Mouse (Mus musculus): ENCODE data around the gene Hoxc9.
A peak's percentile ranks its signal among the peaks of the same experiment; 100 is the strongest.

Gene Hoxc9

GRCm38 (mm10) chr15:102997431-102997830, 21.2 kb downstream of the Hoxc9 start:
- Histone ChIP-seq H3K4me3 (replicated peaks; ENCODE audit: low read length) (no peak overlapping the region), H3K36me3 (ENCODE audit: insufficient read depth, low read length) (no peaks in the 10 kb centered on the region)
- no peak for TF ChIP-seq NANOG (IDR thresholded peaks at IDR 0.05; ENCODE audit: borderline replicate concordance, low read length)
- TF ChIP-seq CTCF (conservative IDR thresholded peaks at IDR 0.05; ENCODE audit: low read length), result no peak
- no peak for TF ChIP-seq POU5F1 (IDR thresholded peaks at IDR 0.05; ENCODE audit: borderline replicate concordance, low read length)

GRCm38 (mm10) chr15:102997939-102998355, 21.7 kb downstream of the Hoxc9 start, which contains the start of gene Hoxc6:
Gene Hoxc6, plus strand, starts transcription at chr15:102998257.
- peaks cover 45% of the 10 kb centered on the region for H3K4me1 ChIP-seq (replicated peaks; ENCODE audit: low read depth, low read length)

More at GRCm38 (mm10) chr15:102997431-102997830, 21.2 kb downstream of the Hoxc9 start:
- Histone ChIP-seq H3K4me1 (replicated peaks; ENCODE audit: low read depth, low read length) (peaks cover 44% of the 10 kb centered on the region), H3K9me3 (ENCODE audit: low read length) (no peaks in the 10 kb centered on the region), H3K27me3 (ENCODE audit: insufficient read depth, low read length) (peaks cover 98% of the 10 kb centered on the region)

GRCm38 (mm10) chr15:102998608-102999182, 22.5 kb downstream of the Hoxc9 start:
- Histone ChIP-seq H3K4me3 (replicated peaks; ENCODE audit: low read length) (peak overlapping the region; percentile 63), H3K4me1 (replicated peaks; ENCODE audit: low read depth, low read length) (peaks cover 47% of the 10 kb centered on the region), H3K36me3 (ENCODE audit: insufficient read depth, low read length) (no peaks in the 10 kb centered on the region), H3K9me3 (ENCODE audit: low read length) (no peaks in the 10 kb centered on the region), H3K27me3 (ENCODE audit: insufficient read depth, low read length) (peaks cover 97% of the 10 kb centered on the region)
- no peak for TF ChIP-seq POU5F1 (IDR thresholded peaks at IDR 0.05; ENCODE audit: borderline replicate concordance, low read length)
- no peak for TF ChIP-seq NANOG (IDR thresholded peaks at IDR 0.05; ENCODE audit: borderline replicate concordance, low read length)
- TF ChIP-seq CTCF (conservative IDR thresholded peaks at IDR 0.05; ENCODE audit: low read length), result no peak

More at GRCm38 (mm10) chr15:102997939-102998355, 21.7 kb downstream of the Hoxc9 start, which contains the start of gene Hoxc6:
- Histone ChIP-seq H3K27me3 (ENCODE audit: insufficient read depth, low read length) (peaks cover 98% of the 10 kb centered on the region), H3K9me3 (ENCODE audit: low read length) (no peaks in the 10 kb centered on the region), H3K4me3 (replicated peaks; ENCODE audit: low read length) (peak within 1 kb of the TSS; percentile 63), H3K36me3 (ENCODE audit: insufficient read depth, low read length) (no peaks in the 10 kb centered on the region)
- no peak for TF ChIP-seq POU5F1 (IDR thresholded peaks at IDR 0.05; ENCODE audit: borderline replicate concordance, low read length)
- no peak for TF ChIP-seq NANOG (IDR thresholded peaks at IDR 0.05; ENCODE audit: borderline replicate concordance, low read length)
- no peak for TF ChIP-seq CTCF (conservative IDR thresholded peaks at IDR 0.05; ENCODE audit: low read length)

- Histone ChIP-seq H3K4me3 (replicated peaks; ENCODE audit: low read length) (peak overlapping the region; percentile 63), H3K4me1 (replicated peaks; ENCODE audit: low read depth, low read length) (peaks cover 47% of the 10 kb centered on the region), H3K36me3 (ENCODE audit: insufficient read depth, low read length) (no peaks in the 10 kb centered on the region), H3K9me3 (ENCODE audit: low read length) (no peaks in the 10 kb centered on the region), H3K27me3 (ENCODE audit: insufficient read depth, low read length) (peaks cover 97% of the 10 kb centered on the region)
- TF ChIP-seq NANOG (IDR thresholded peaks at IDR 0.05; ENCODE audit: borderline replicate concordance, low read length) (no peak), CTCF (conservative IDR thresholded peaks at IDR 0.05; ENCODE audit: low read length) (no peak), POU5F1 (IDR thresholded peaks at IDR 0.05; ENCODE audit: borderline replicate concordance, low read length) (no peak)
These were observed 23.1 kb downstream of the Hoxc9 start for GRCm38 (mm10) chr15:102999183-102999831.

GRCm38 (mm10) chr15:102999955-103000354, 23.7 kb downstream of the Hoxc9 start:
- TF ChIP-seq NANOG (IDR thresholded peaks at IDR 0.05; ENCODE audit: borderline replicate concordance, low read length) (no peak), CTCF (conservative IDR thresholded peaks at IDR 0.05; ENCODE audit: low read length) (no peak), POU5F1 (IDR thresholded peaks at IDR 0.05; ENCODE audit: borderline replicate concordance, low read length) (no peak)
- Histone ChIP-seq H3K4me3 (replicated peaks; ENCODE audit: low read length) (peak overlapping the region; percentile 63; the same call in 1 of the 2 replicates), H3K9me3 (ENCODE audit: low read length) (no peaks in the 10 kb centered on the region), H3K36me3 (ENCODE audit: insufficient read depth, low read length) (no peaks in the 10 kb centered on the region), H3K27me3 (ENCODE audit: insufficient read depth, low read length) (peaks cover 97% of the 10 kb centered on the region), H3K4me1 (replicated peaks; ENCODE audit: low read depth, low read length) (peaks cover 47% of the 10 kb centered on the region)

- H3K4me1 ChIP-seq (replicated peaks; ENCODE audit: low read depth, low read length), result peaks cover 51% of the 10 kb centered on the region
- H3K9me3 ChIP-seq (ENCODE audit: low read length), result no peaks in the 10 kb centered on the region
- H3K36me3 ChIP-seq (ENCODE audit: insufficient read depth, low read length), result no peaks in the 10 kb centered on the region
- peaks cover 97% of the 10 kb centered on the region for H3K27me3 ChIP-seq (ENCODE audit: insufficient read depth, low read length)
- TF ChIP-seq CTCF (conservative IDR thresholded peaks at IDR 0.05; ENCODE audit: low read length) (no peak), POU5F1 (IDR thresholded peaks at IDR 0.05; ENCODE audit: borderline replicate concordance, low read length) (no peak), NANOG (IDR thresholded peaks at IDR 0.05; ENCODE audit: borderline replicate concordance, low read length) (no peak)
- H3K4me3 ChIP-seq (replicated peaks; ENCODE audit: low read length), result peak overlapping the region; percentile 63
These were observed 24.3 kb downstream of the Hoxc9 start for GRCm38 (mm10) chr15:103000501-103000901.

- H3K9me3 ChIP-seq (ENCODE audit: low read length), result no peaks in the 10 kb centered on the region
- H3K36me3 ChIP-seq (ENCODE audit: insufficient read depth, low read length), result no peaks in the 10 kb centered on the region
- H3K4me1 ChIP-seq (replicated peaks; ENCODE audit: low read depth, low read length), result peaks cover 50% of the 10 kb centered on the region
- TF ChIP-seq POU5F1 (IDR thresholded peaks at IDR 0.05; ENCODE audit: borderline replicate concordance, low read length) (no peak), CTCF (conservative IDR thresholded peaks at IDR 0.05; ENCODE audit: low read length) (no peak), NANOG (IDR thresholded peaks at IDR 0.05; ENCODE audit: borderline replicate concordance, low read length) (no peak)
- no peak overlapping the region for H3K4me3 ChIP-seq (replicated peaks; ENCODE audit: low read length)
- H3K27me3 ChIP-seq (ENCODE audit: insufficient read depth, low read length), result peaks cover 97% of the 10 kb centered on the region
These were observed 25.1 kb downstream of the Hoxc9 start for GRCm38 (mm10) chr15:103001370-103001769.

- H3K4me3 ChIP-seq (replicated peaks; ENCODE audit: low read length), result no peak overlapping the region
- no peaks in the 10 kb centered on the region for H3K36me3 ChIP-seq (ENCODE audit: insufficient read depth, low read length)
- peaks cover 98% of the 10 kb centered on the region for H3K27me3 ChIP-seq (ENCODE audit: insufficient read depth, low read length)
- TF ChIP-seq NANOG (IDR thresholded peaks at IDR 0.05; ENCODE audit: borderline replicate concordance, low read length) (no peak), POU5F1 (IDR thresholded peaks at IDR 0.05; ENCODE audit: borderline replicate concordance, low read length) (no peak), CTCF (conservative IDR thresholded peaks at IDR 0.05; ENCODE audit: low read length) (no peak)
- peaks cover 56% of the 10 kb centered on the region for H3K4me1 ChIP-seq (replicated peaks; ENCODE audit: low read depth, low read length)
- H3K9me3 ChIP-seq (ENCODE audit: low read length), result no peaks in the 10 kb centered on the region
These were observed 25.9 kb downstream of the Hoxc9 start for GRCm38 (mm10) chr15:103002156-103002555.

All from E14TG2a.4 (cell line).